Mouse (Mus musculus) heart, embryonic 16.5 days (tissue): Measurements from ENCODE around the gene Gm20708. TPM values are rescaled to one million over a fixed set of nuclear protein-coding genes. Genes with fewer than 3 reads are reported as not detected.
"Not testable (repeated sequence)": the region's sequence is repeated elsewhere in the genome, so short reads cannot be mapped to it uniquely, and the experiment has no call there.

Experiments used
- ATAC-seq: fragments of 200-750 bp; cut with Nextera tagmentation; replicated peaks from 2 replicates; pipeline ENCODE4 v1.8.0; 2017; ENCODE audit warnings: moderate number of reproducible peaks; ENCODE audit not compliant: insufficient read depth, low FRiP score; ENCODE audit errors: extremely low read depth
- H3K27ac ChIP-seq: fragments of 300-500 bp; sonication (generic); 2 replicates; pipeline ENCODE4 v1.5.1; 2014; ENCODE audit warnings: mild to moderate bottlenecking, low read length, control low read depth, moderate library complexity
- H3K27me3 ChIP-seq: fragments of 300-500 bp; sonication (generic); 2 replicates; pipeline ENCODE4 v1.6.1; 2014; ENCODE audit warnings: low read length, mixed read lengths; ENCODE audit not compliant: control insufficient read depth, insufficient read depth
- H3K36me3 ChIP-seq: fragments of 300-500 bp; sonication (generic); 2 replicates; pipeline ENCODE4 v1.6.1; 2014; ENCODE audit not compliant: control insufficient read depth, insufficient read depth
- H3K4me1 ChIP-seq: fragments of 300-500 bp; sonication (generic); 2 replicates; pipeline ENCODE4 v1.6.1; 2014; ENCODE audit warnings: low read length, mixed read lengths; ENCODE audit not compliant: control insufficient read depth, insufficient read depth
- H3K4me2 ChIP-seq: fragments of 300-500 bp; sonication (generic); 2 replicates; pipeline ENCODE4 v1.6.1; 2014; ENCODE audit warnings: low read depth, mild to moderate bottlenecking, control low read depth, low read length
- H3K4me3 ChIP-seq: fragments of 300-500 bp; sonication (generic); 2 replicates; pipeline ENCODE4 v1.5.1; 2014; ENCODE audit warnings: mild to moderate bottlenecking, control low read depth, low read length
- H3K9ac ChIP-seq: fragments of 300-500 bp; sonication (generic); 2 replicates; pipeline ENCODE4 v1.6.1; 2014; ENCODE audit warnings: low read length, control low read depth
- H3K9me3 ChIP-seq: fragments of 300-500 bp; sonication (generic); replicated peaks from 2 replicates; pipeline ENCODE4 v1.6.1; 2016; ENCODE audit warnings: low read length; ENCODE audit not compliant: control insufficient read depth
- WGBS: fragments of 180-500 bp; shearing (Covaris S2); extraction: QIAGEN DNeasy Blood & Tissue Kit; methylation state at CpG from one replicate; pipeline ENCODE4 v1.1.7; 2014; 5-methylcytosine and 5-hydroxymethylcytosine counted together
- polyA plus RNA-seq: library from polyadenylated mRNA; unstranded; fragments of >200 nt; fragmentation: Nextera tagmentation; extraction: Ambion mirVana; gene quantifications from 2 replicates; pipeline ENCODE4 v1.2.1, GENCODE M21; 2015

Gm20708 gene
- polyA plus RNA-seq, 1 experiment from 2014 or later = 2.4 TPM

GRCm38 (mm10) chr11:117829671-117830215 lies 20.3 kb downstream of the Gm20708 start:
- Histone ChIP-seq H3K36me3 (no peaks in the 10 kb centered on the region), H3K27me3 (no peaks in the 10 kb centered on the region), H3K4me1 (peaks cover 63% of the 10 kb centered on the region), H3K4me3 (no peak overlapping the region), H3K9me3 (no peaks in the 10 kb centered on the region), H3K4me2 (peak overlapping the region; percentile 20; the same call in 1 of the 2 replicates), H3K27ac (peak overlapping the region; percentile 99), H3K9ac (peak overlapping the region; percentile 63)
- no peak for ATAC-seq
- WGBS = 44% methylated on average over 2 of the region's 2 CpGs

- WGBS = 49% methylated on average over 9 of the region's 9 CpGs
- H3K4me3 ChIP-seq = no peak overlapping the region
- H3K36me3 ChIP-seq = no peaks in the 10 kb centered on the region
- H3K9ac ChIP-seq = no peak overlapping the region
- no peaks in the 10 kb centered on the region for H3K27me3 ChIP-seq
- peaks cover 56% of the 10 kb centered on the region for H3K4me1 ChIP-seq
- no peak overlapping the region for H3K4me2 ChIP-seq
- H3K27ac ChIP-seq = peak overlapping the region; percentile 99
- no peaks in the 10 kb centered on the region for H3K9me3 ChIP-seq
- ATAC-seq = no peak
Measured at GRCm38 (mm10) chr11:117830401-117830800, 20.9 kb downstream of the Gm20708 start.

- Histone ChIP-seq H3K9me3 (no peaks in the 10 kb centered on the region), H3K36me3 (no peaks in the 10 kb centered on the region), H3K4me3 (peak overlapping the region; percentile 39), H3K4me2 (peak overlapping the region; percentile 58), H3K27me3 (no peaks in the 10 kb centered on the region), H3K4me1 (peaks cover 47% of the 10 kb centered on the region), H3K27ac (no peak overlapping the region), H3K9ac (no peak overlapping the region)
- WGBS = 26% methylated on average over 28 of the region's 28 CpGs
- ATAC-seq = 0 out of 2 replicates have a peak, but pooled peaks have one; percentile 5
Measured at GRCm38 (mm10) chr11:117832086-117832969, 22.9 kb downstream of the Gm20708 start.

GRCm38 (mm10) chr11:117833509-117833908 lies 24.0 kb downstream of the Gm20708 start:
- not testable (repeated sequence) for ATAC-seq, H3K4me3 ChIP-seq
- 91% methylated on average over 4 of the region's 6 CpGs for WGBS

GRCm38 (mm10) chr11:117834086-117834485 lies 24.6 kb downstream of the Gm20708 start:
- Histone ChIP-seq H3K9me3 (no peaks in the 10 kb centered on the region), H3K4me3 (no peak overlapping the region), H3K36me3 (no peaks in the 10 kb centered on the region), H3K4me1 (peaks cover 36% of the 10 kb centered on the region), H3K27me3 (no peaks in the 10 kb centered on the region), H3K4me2 (no peak overlapping the region), H3K9ac (no peak overlapping the region), H3K27ac (no peak overlapping the region)
- WGBS = 91% methylated on average over 8 of the region's 8 CpGs
- ATAC-seq = no peak

More at GRCm38 (mm10) chr11:117833509-117833908, 24.0 kb downstream of the Gm20708 start:
- not testable (repeated sequence) for H3K4me2 ChIP-seq, H3K9me3 ChIP-seq, H3K9ac ChIP-seq, H3K27ac ChIP-seq, H3K36me3 ChIP-seq, H3K27me3 ChIP-seq
- H3K4me1 ChIP-seq = peaks cover 38% of the 10 kb centered on the region

GRCm38 (mm10) chr11:117836306-117836705 lies 26.8 kb downstream of the Gm20708 start:
- Histone ChIP-seq H3K9me3 (no peaks in the 10 kb centered on the region), H3K4me3 (peak overlapping the region; percentile 28), H3K36me3 (no peaks in the 10 kb centered on the region), H3K4me1 (peaks cover 28% of the 10 kb centered on the region), H3K4me2 (peak overlapping the region; percentile 46), H3K9ac (no peak overlapping the region), H3K27me3 (no peaks in the 10 kb centered on the region), H3K27ac (no peak overlapping the region)
- WGBS = 26% methylated on average over 13 of the region's 13 CpGs
- ATAC-seq = no peak

- WGBS = 56% methylated on average over 2 of the region's 2 CpGs
- peak overlapping the region; percentile 54 for H3K27ac ChIP-seq
- ATAC-seq = peak; percentile 78
Measured at GRCm38 (mm10) chr11:117838572-117838971, 29.1 kb downstream of the Gm20708 start.

GRCm38 (mm10) chr11:117839021-117839420 lies 29.6 kb downstream of the Gm20708 start:
- H3K36me3 ChIP-seq = no peaks in the 10 kb centered on the region
- no peaks in the 10 kb centered on the region for H3K27me3 ChIP-seq
- WGBS = 89% methylated on average over 1 of the region's 1 CpGs
- H3K9me3 ChIP-seq = no peaks in the 10 kb centered on the region
- peak overlapping the region; percentile 54 for H3K27ac ChIP-seq
- no peak overlapping the region for H3K9ac ChIP-seq
- ATAC-seq = no peak
- H3K4me2 ChIP-seq = no peak overlapping the region; the same call in 1 of the 2 replicates
- H3K4me3 ChIP-seq = no peak overlapping the region
- H3K4me1 ChIP-seq = peaks cover 21% of the 10 kb centered on the region

More at GRCm38 (mm10) chr11:117838572-117838971, 29.1 kb downstream of the Gm20708 start:
- Histone ChIP-seq H3K4me3 (no peak overlapping the region), H3K36me3 (no peaks in the 10 kb centered on the region), H3K9ac (no peak overlapping the region), H3K4me2 (no peak overlapping the region), H3K4me1 (peaks cover 21% of the 10 kb centered on the region), H3K9me3 (no peaks in the 10 kb centered on the region), H3K27me3 (no peaks in the 10 kb centered on the region)

- no peak overlapping the region for H3K4me3 ChIP-seq
- H3K27me3 ChIP-seq = no peaks in the 10 kb centered on the region
- 43% methylated on average over 1 of the region's 1 CpGs for WGBS
- ATAC-seq = no peak
- peak overlapping the region; percentile 55 for H3K27ac ChIP-seq
- no peak overlapping the region for H3K4me2 ChIP-seq
- H3K9me3 ChIP-seq = no peaks in the 10 kb centered on the region
- peaks cover 21% of the 10 kb centered on the region for H3K4me1 ChIP-seq
- no peaks in the 10 kb centered on the region for H3K36me3 ChIP-seq
- H3K9ac ChIP-seq = no peak overlapping the region
Measured at GRCm38 (mm10) chr11:117840910-117841309, 31.4 kb downstream of the Gm20708 start.
